Mouse (Mus musculus): Measurements from ENCODE around the gene Phb. TPM values are rescaled to one million over a fixed set of nuclear protein-coding genes. Genes with fewer than 3 reads are reported as not detected.

The Phb gene
- total RNA-seq, 2 experiments from 2014 or later, result 362 to 417 TPM

DNA sequence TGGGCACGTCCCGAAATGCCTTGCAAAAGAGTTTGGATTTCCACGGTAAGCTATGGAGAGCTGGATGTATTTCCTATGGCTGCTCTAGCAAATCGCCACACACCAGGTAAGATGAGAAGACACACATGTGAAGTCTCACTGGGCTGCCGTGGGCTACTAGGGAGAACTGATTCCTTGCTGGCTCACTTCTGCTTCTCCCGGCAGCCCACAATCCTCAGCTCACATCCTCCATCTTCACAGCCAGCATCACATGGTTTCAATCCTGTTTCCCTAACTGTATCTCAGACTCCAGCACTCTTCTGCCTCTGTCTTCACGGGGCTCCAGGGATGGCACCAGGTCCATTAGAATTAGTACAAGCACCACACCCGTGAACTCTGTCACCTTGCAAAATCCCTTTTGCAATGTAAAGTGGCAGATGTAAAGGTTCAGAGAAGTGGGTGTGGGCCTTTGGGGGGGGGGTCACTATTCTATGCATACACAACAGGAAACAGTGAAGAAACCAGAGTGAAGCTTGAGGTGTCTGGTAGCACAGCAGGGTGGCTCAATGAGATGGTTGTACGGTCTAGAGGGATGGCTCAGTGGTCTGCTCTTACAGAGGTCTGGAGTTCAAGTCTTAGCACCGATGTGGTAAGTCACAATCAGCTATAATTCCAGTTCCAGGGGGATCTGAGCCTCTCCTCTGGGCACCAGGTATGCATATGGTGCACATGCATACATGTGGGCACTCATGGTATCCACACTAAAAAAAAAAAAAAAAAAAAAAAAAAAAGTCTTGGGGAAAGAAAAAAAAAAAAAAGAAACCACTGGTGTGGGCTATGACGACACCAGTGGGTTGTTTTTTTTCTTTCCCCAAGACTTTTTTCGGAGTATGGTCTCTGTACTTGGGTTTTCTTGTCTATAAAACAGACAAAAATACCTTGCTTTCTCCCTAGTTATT is 37.5 kb downstream of the Phb start:
- intact Hi-C loops (cut with DNase I), result no loop called here
- DNase-seq, result no peak

DNA sequence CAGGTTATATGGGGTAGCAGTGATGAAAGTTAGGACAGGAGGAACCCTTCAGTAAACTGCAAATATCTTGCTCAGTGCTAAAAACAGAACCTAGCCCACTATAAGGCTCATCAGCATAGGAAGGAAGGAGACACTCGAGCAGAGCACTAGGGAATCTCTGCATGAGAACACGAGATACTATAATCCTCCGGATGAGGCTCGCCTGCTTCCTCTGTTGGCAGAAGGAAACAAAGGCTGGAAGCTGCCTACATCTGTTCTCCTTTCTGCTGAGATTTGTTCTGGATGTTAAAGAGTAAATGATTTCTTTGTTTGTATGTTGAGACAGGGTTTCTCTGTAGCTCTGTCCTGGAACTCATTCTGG is 38.2 kb downstream of the Phb start:
- intact Hi-C loops (cut with DNase I), result no loop called here
- no peak for DNase-seq

DNA sequence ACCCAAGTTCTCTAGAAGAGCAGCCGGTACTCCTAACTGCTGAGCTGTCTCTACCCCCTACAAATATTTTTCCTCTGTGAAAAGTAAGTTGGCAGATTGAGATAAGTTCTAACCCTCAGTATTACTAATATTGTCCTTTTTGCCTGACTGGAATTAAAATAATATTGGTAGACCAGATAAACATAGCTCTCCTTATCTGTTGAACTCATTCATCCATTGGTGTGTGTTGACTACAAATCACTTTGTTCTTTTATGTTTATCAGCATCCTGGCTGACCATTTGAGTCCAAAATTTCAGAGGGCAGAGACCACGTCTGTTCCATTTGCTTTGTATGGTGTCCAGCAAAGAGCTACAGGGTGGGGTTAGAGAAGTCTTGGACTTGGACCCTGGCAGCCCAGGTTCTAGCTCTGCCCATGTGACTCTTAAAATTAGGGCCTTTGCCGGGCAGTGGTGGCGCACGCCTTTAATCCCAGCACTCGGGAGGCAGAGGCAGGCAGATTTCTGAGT is 42.8 kb downstream of the Phb start:
- no peak for DNase-seq
- intact Hi-C loops (cut with DNase I), result loop anchor here (1.0 to 5.0 kb wide), 2 partner anchors 21 to 113 kb away; partner anchors contain the start of gene Phospho1

DNA sequence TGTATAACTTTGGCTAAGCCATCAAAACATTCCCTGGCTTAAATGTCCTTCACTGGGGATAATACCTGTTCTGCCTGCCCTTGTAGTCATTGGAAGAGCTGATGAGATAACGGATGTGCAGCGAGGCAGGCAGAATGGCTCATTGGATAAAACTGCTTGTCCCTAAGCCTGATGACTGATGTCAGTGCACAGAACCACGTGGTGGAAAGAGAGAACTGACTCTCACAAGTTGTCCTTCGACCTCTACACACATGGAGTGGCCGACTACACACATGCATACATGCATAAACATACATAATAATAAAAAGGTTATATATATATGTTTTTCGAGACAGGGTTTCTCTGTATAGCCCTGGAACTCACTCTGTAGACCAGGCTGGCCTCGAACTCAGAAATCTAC is 43.7 kb downstream of the Phb start:
- DNase-seq, result no peak
- intact Hi-C loops (cut with DNase I), result loop anchor here (5.0 kb wide), 1 partner anchor 112 kb away; the partner anchor contains the start of gene Phospho1

DNA sequence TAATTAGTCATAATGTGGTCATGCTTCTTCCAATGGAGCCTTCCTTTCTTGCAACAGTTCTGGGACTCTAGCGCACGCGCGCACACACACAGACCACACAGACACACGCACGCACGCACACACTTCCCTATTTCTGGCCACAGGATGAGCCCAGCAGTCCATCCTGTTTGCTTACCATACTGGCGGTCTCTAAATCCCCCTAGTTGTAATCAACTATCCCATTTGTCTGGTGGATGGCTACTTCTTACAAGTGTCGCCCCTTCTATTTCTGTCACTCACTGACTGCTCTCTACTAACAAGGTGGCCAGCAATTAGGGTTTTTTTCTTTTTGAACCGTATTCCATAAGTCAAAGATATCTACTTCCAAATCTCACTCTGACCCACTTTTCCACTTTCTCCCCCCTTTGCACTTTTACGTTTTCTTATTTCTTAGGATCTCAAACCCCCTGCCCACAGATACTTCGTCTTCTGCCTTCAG is 45.4 kb downstream of the Phb start:
- intact Hi-C loops (cut with DNase I), result loop anchor here (2.0 to 5.0 kb wide), 2 partner anchors 39 to 110 kb away; partner anchors contain the start of gene Phospho1
- peak in 1 of 2 experiments; percentile 35 for DNase-seq

DNA sequence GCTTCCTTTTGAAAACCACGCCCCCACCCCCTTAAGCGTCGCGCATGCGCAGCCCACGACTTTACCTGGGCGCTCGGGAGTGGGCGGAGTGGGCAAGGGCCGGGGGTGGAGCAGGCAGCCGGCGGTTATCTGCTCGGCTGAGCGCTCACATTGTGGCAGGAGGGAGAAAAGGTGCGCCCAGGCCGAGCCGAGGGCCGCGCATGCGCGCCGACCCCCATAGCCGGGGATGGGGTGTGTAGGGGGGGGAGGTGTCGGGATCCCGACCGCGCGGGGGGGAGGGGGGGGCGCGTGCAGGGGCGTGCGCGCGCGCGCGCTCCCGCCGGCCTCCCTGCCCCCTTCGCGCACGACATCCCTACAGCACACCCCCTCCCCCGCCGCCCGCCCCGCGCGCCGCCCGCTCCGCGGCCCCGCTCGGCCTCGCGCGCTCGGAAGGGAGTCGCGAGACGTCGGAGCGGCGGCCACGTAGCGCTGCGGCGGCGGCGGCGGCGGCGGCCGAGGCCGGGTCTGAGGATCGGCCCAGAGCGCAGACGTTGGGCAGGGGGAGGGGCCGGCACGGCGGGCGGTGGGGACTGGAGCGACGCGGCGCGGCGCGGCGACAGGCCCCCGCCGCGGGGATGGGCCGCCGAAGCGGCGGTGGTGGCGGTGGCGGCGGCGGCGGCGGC is 45.9 kb downstream of the Phb start, which contains the start of gene Zfp652:
TSS of gene Zfp652 (plus strand) at position 111 of the 662 bp plus-strand sequence.
- DNase-seq, result peak; percentile 79 to 84
- intact Hi-C loops (cut with DNase I), result loop anchor here (2.0 to 5.0 kb wide), 2 partner anchors 38 to 110 kb away; partner anchors contain the start of gene Phospho1

DNA sequence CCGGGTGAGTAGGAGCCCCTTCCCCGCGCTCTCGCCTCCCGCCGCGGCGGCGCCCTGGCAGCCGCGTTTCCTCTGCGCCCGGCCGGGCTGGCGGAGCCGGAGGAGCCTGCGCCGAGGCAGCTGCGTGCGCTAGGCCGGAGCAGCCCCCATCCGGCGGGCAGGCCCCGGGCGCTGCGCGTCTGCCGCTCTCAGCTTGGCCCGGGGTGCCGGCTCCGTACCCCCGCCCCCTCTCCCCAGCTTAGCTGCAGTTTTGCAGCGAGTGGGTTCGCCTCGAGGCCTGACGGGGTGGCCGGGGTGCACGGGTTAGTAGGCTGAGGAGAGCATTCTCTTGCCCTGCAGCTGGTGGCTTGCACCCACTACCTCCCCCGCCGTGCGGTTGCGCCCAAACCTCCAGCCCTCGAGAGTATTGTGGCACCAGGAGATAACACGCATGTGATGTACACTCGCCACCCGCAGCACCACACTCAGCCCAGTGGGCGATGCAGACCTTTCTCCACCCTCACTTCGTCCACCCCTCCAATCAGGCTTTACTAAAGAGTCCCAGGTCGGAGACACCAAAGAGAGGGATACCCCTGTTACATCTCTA is 46.6 kb downstream of the Phb start:
- intact Hi-C loops (cut with DNase I), result loop anchor here (2.0 to 5.0 kb wide), 2 partner anchors 37 to 109 kb away; partner anchors contain the start of gene Phospho1
- DNase-seq, result peak; percentile 51 to 75

DNA sequence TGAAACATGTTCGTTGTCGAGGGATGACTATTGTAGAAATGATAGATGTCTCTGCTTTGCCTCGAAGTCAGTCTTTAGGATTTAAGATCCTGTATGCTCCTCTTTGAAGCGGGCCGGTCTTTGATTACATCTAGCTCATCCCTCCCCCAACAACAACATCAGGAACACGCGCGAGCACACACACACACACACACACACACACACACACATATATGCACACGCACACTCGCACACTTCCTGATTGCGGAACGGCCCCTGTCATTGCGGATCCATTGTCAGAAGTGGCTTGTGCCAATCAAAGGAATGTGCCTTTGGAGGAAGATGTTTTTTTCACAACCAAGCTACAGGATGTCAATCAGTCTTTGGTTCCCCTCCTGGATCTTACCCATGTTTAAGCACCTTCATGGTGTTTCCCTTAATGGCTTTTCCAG is 47.1 kb downstream of the Phb start:
- peak in 1 of 2 experiments; percentile 19 for DNase-seq

DNA sequence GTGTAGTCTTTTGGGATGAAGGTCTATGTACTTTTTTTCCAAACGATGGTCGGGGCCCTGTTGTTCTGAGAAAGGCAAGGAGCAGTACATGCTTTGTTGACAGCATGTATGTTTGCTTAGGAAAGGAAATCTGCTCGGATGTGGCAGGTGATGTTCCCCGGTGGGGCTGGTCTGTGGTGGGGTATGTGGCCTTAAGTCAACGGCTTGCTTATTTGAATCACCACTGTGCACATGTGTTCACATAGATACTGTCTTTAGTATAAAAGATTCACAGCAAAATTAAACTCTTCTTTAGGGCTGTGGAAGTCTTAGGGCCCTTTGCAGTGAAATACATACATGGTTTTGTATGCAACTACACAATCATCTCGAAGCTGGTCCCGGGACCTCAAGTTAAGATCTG is 47.7 kb downstream of the Phb start:
- intact Hi-C loops (cut with DNase I), result loop anchor here (5.0 kb wide), 1 partner anchor 108 kb away; the partner anchor contains the start of gene Phospho1
- peak in 1 of 2 experiments; percentile 12 for DNase-seq

More for the DNA sequence above, 47.1 kb downstream of the Phb start:
- intact Hi-C loops (cut with DNase I), result loop anchor here (2.0 to 5.0 kb wide), 2 partner anchors 37 to 108 kb away; partner anchors contain the start of gene Phospho1

DNA sequence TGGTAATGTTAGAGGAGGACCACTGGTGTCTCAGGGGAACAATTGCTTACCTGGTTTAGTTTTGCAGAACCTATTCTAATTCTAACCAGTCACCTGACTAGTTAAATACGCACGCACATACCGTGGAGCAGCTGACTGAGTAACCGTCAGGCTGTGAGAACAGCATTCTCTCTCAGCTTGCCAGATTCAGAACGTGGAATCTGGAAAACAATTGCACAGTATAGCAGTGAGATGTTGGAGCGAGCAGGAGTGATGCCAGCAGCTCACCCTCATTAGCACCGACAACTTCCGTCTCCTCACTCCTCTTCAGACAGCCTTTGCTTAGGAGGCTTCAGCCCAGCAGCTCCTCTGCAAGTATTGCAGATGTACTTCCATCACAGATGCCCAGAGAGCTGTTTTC is 49.4 kb downstream of the Phb start:
- no peak for DNase-seq
- intact Hi-C loops (cut with DNase I), result no loop called here

DNA sequence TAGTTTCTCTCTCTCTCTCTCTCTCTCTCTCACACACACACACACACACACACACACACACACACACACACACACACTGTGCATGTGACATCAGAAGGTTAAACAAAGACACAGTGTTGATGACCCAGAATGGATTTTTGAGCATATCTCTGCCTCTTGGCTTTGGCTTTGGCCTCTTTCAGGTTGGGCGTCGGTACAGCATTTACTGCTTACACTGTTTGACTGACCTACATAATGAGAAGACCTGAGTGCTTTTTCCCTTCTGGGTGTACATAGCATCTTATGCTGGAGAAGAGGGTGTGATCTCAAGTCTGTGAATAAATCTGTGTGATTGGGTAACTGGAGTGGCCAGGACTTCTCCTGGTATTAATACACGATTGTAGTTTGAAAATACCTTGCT is 52.6 kb downstream of the Phb start:
- no peak for DNase-seq
- intact Hi-C loops (cut with DNase I), result no loop called here

DNA sequence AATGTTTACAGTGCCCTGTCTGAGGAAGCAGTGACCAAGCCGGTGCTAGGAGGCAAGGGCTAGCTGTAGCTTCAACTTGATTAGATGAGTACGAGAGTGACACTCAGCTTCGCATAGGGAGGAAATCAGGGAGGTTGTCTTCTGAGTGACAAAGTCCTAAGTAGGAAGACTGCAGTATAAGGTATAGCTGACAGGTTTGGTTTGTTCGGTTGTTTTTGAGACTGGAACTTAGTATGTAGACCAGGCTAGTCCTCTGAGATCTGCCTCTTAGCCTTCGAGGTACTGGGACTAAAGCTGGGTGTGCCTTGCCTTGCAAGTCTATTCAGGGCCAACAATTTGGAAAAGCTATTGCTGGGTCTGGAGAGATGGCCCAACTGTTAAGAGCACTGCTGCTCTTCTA is 56.5 kb downstream of the Phb start, which contains the start of gene B130006D01Rik:
TSS of gene B130006D01Rik (plus strand) at position 301 of the 400 bp plus-strand sequence.
- DNase-seq, result no peak
- intact Hi-C loops (cut with DNase I), result no loop called here

DNA sequence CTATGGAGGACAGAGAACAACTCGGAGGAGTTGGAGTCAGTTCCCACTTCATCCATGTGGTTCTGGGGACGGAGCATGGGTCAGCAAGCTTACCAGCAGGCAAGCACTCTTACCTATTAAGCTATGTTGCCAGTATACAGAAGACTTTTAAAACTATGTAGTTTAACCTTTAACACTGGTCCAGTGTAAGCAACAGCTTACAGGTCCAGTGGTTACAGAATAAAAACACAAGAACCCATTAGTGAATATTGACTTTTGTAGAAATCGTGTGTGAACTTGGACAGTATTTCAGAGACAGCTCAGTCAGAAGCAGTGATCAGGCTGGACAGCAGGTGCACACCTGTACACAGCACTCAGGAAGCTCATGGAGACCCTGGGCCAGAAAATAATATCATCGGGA is 57.7 kb downstream of the Phb start:
- no peak for DNase-seq
- intact Hi-C loops (cut with DNase I), result no loop called here

DNA sequence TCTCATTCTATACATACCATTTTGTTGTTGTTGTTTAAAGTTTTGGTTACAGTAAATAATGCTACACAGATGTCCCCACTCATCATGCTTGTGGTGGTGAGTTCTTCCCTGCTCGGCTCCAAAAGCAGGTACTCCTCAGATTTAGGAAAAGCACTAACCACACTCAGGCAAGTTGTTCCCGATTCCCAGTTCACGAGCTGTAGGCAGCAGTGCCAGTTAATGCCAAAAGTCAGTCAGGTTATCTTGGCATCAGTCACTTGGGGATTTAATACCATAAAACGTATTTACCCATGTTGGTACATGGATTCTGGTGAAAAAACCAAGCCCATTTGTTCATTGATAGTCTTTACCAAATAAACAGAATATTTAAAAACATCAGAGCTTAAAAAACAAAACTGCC is 59.4 kb downstream of the Phb start:
- DNase-seq, result no peak
- intact Hi-C loops (cut with DNase I), result no loop called here

DNA sequence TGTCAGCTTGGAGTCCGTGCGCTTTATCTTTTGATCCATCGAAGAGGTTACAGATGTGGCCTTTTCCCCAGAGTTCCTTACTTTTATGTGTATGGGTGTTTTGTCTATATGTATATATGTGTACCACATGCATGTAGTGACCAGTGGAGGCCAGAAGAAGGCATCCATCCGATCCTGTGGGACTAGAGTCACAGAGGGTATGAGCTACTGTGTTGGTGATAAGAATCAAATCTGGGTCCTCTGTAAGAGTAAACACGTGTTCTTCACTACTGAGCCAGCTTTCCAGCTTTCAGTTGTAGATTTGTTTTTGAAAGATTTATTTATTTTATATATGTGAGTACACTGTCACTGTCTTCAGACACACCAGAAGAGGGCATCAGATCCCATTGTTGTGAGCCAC is 61.2 kb downstream of the Phb start:
- intact Hi-C loops (cut with DNase I), result no loop called here
- DNase-seq, result no peak

DNA sequence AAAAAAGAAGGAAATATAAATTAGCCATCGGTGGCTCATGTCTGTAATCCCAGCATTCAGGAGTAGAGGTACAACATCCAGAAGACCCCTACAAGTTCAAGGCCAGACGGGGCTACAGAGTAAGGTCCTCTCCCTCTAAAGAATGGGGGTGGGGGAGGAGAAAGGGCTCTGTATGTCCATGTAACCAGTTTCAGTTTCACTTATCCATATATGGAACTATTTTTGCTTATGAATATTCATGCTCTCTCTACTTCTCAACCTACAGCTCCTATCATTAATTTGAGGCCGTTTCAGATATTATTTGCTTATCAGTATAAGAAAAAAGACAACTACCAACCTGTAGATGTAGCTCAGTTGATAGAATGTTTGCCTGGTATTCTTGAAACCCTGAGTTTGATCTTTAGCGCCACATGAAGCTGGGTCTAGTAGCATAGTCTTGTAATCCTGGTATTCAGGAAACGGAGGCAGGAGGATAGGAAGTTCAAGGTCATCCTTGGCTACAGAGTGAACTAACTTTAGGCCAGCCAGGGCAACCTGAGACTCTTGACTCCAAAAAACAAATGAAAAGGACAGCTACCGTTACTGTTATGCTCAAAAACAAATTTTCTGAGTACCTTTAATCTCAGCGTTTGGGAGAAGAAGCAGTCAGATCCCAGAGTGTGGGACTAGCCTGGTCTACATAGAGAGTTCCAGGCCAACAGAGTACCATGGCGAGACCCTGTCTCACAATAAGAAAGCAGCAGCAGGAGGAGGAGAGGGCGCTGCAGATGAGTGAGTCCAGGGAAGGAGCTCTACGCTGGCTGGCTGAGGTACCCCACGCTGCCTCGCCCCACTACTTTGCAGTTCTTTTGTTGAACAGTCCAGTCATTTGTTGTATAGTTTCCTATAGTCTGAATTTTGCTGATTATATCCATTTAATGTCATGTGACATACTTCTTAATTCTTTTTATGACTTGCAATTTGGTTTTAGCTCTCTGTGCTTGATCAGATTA is 62.5 kb downstream of the Phb start:
- intact Hi-C loops (cut with DNase I), result no loop called here
- DNase-seq, result no peak

All from heart, postnatal 36 days (tissue).